Mouse (Mus musculus) hindbrain, embryonic 15.5 days (tissue): Measurements from ENCODE around the gene Acot5. TPM values are rescaled to one million over a fixed set of nuclear protein-coding genes. Genes with fewer than 3 reads are reported as not detected.
"Not testable (repeated sequence)": the region's sequence is repeated elsewhere in the genome, so short reads cannot be mapped to it uniquely, and the experiment has no call there.

Source experiments
- ATAC-seq: fragments of 200-750 bp; cut with Nextera tagmentation; 2 replicates; pipeline ENCODE4 v1.8.0; 2017; ENCODE audit warnings: low read depth, moderate number of reproducible peaks, moderate TSS enrichment; ENCODE audit not compliant: low FRiP score
- H3K27ac ChIP-seq: fragments of 300-500 bp; sonication (generic); replicated peaks from 2 replicates; pipeline ENCODE4 v1.5.1; 2015; ENCODE audit warnings: mild to moderate bottlenecking, inconsistent platforms
- H3K27me3 ChIP-seq: fragments of 300-500 bp; sonication (generic); 2 replicates; pipeline ENCODE4 v1.6.1; 2015; ENCODE audit warnings: control low read depth, inconsistent platforms
- H3K36me3 ChIP-seq: fragments of 300-500 bp; sonication (generic); 2 replicates; pipeline ENCODE4 v1.6.1; 2015; ENCODE audit warnings: control low read depth, inconsistent platforms
- H3K4me1 ChIP-seq: fragments of 300-500 bp; sonication (generic); replicated peaks from 2 replicates; pipeline ENCODE4 v1.6.1; 2015; ENCODE audit warnings: control low read depth, inconsistent platforms
- H3K4me2 ChIP-seq: fragments of 300-500 bp; sonication (generic); 2 replicates; pipeline ENCODE4 v1.6.1; 2015; ENCODE audit warnings: moderate library complexity, mild to moderate bottlenecking, inconsistent platforms
- H3K4me3 ChIP-seq: fragments of 300-500 bp; sonication (generic); 2 replicates; pipeline ENCODE4 v1.5.1; 2015; ENCODE audit warnings: mild to moderate bottlenecking, inconsistent platforms
- H3K9ac ChIP-seq: fragments of 300-500 bp; sonication (generic); 2 replicates; pipeline ENCODE4 v1.6.1; 2015; ENCODE audit warnings: inconsistent platforms
- H3K9me3 ChIP-seq: fragments of 300-500 bp; sonication (generic); 2 replicates; pipeline ENCODE4 v1.6.1; 2016; ENCODE audit warnings: control low read depth, inconsistent platforms
- WGBS: fragments of 180-500 bp; shearing (Covaris S2); methylation state at CpG from one replicate; pipeline ENCODE4 v1.1.7; 2015; 5-methylcytosine and 5-hydroxymethylcytosine counted together
- polyA plus RNA-seq: library from polyadenylated mRNA; unstranded; fragments of >200 nt; fragmentation: Nextera tagmentation; extraction: Ambion mirVana; gene quantifications from 2 replicates; pipeline ENCODE4 v1.2.1, GENCODE M21; 2015

Acot5 gene
- polyA plus RNA-seq, 1 experiment from 2014 or later = 0.44 TPM

DNA sequence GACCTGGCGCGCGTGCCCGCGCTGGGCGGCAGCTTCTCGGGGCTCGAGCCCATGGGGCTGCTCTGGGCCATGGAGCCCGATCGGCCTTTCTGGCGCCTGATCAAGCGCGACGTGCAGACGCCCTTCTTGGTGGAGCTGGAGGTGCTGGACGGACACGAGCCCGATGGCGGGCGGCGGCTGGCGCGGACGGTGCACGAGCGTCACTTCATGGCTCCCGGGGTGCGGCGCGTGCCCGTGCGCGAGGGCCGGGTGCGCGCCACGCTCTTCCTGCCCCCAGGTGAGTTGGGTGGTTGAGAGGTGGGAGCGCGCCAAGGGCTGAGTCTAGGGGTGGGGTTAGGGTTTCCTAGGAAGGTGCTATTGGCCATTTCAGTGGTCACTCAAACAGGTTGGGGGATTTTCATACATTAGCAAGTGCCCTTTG, 30.4 kb upstream of the Acot5 start, which contains the start of gene Gm49366:
Gene Gm49366 (plus strand): TSS at position 245 of the 421 bp plus-strand sequence.
- not testable (repeated sequence) for H3K27ac ChIP-seq, H3K4me1 ChIP-seq, H3K9me3 ChIP-seq, H3K27me3 ChIP-seq, H3K36me3 ChIP-seq
- H3K9ac ChIP-seq = peak within 1 kb of the TSS; percentile 45
- H3K4me2 ChIP-seq = peak within 1 kb of the TSS; percentile 62
- peak within 1 kb of the TSS; percentile 48 for H3K4me3 ChIP-seq
- WGBS = 2% methylated on average over 39 of the region's 39 CpGs
- ATAC-seq = 0 out of 2 replicates have a peak, but pooled peaks have one; percentile 45

GRCm38 (mm10) chr12:84042248-84042647, 26.9 kb upstream of the Acot5 start:
- H3K27ac ChIP-seq = no peak overlapping the region
- ATAC-seq = no peak
- H3K4me3 ChIP-seq = no peak overlapping the region
- H3K9ac ChIP-seq = no peak overlapping the region
- H3K4me1 ChIP-seq = 0 out of 2 replicates have a peak, but pooled peaks cover 4% of the 10 kb centered on the region
- no peak overlapping the region for H3K4me2 ChIP-seq
- no peaks in the 10 kb centered on the region for H3K36me3 ChIP-seq
- 88% methylated on average over 5 of the region's 5 CpGs for WGBS
- no peaks in the 10 kb centered on the region for H3K9me3 ChIP-seq
- 0 out of 2 replicates have a peak, but pooled peaks cover 4% of the 10 kb centered on the region for H3K27me3 ChIP-seq

DNA sequence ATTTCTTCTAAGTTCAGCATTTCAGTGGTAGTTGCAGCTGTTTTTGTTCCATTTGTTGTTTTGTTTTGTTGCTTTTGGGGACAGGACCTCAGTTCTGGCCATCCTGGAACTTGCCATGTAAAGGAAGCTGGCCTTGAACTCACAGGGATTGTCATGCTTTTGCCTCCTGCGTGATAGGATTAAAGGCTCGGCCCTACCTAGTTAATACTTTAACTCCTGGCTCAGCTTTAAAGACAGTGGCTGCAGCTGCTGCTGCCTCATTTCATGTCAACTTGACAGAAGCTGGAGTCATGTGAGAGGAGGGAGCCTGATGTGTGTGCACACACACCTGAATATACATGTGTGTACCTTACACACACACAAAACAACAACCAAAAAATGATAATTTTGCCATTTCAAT, 25.1 kb upstream of the Acot5 start:
- Histone ChIP-seq H3K36me3 (no peaks in the 10 kb centered on the region), H3K27me3 (no peaks in the 10 kb centered on the region), H3K4me3 (no peak overlapping the region), H3K9ac (no peak overlapping the region), H3K4me2 (no peak overlapping the region), H3K4me1 (no peaks in the 10 kb centered on the region), H3K27ac (no peak overlapping the region), H3K9me3 (0 out of 2 replicates have a peak, but pooled peaks cover 7% of the 10 kb centered on the region)
- WGBS = 83% methylated on average over 2 of the region's 2 CpGs
- ATAC-seq = no peak

DNA sequence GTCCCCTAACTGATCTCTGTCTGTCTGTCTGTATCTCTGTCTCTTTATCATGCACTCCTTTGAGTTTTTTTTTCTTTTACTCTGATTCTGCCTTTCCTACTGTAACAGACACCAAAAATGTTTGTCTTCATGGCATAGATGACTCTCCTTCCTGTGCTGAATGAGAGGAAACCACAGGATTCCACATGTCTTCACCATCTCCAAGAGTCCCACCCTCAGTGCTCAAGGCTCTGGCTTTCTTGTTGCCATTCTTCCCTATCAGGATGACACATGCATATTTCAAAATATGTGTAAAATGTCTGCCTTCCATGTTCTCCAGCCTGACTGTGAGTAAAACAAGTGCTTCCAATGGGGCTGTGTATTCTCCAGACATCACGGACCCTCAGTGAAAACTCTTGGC, 22.2 kb upstream of the Acot5 start:
- Histone ChIP-seq H3K9me3 (0 out of 2 replicates have a peak, but pooled peaks cover 7% of the 10 kb centered on the region), H3K36me3 (no peaks in the 10 kb centered on the region), H3K9ac (no peak overlapping the region), H3K4me3 (no peak overlapping the region), H3K4me2 (no peak overlapping the region), H3K27ac (no peak overlapping the region), H3K4me1 (no peaks in the 10 kb centered on the region), H3K27me3 (no peaks in the 10 kb centered on the region)
- 100% methylated on average over 1 of the region's 1 CpGs for WGBS
- no peak for ATAC-seq

GRCm38 (mm10) chr12:84050744-84051143, 18.4 kb upstream of the Acot5 start:
- H3K4me2 ChIP-seq, H3K9me3 ChIP-seq, H3K36me3 ChIP-seq, H3K4me1 ChIP-seq, H3K27ac ChIP-seq, H3K27me3 ChIP-seq, H3K9ac ChIP-seq, ATAC-seq, H3K4me3 ChIP-seq: not testable (repeated sequence)
- WGBS = 88% methylated on average over 5 of the region's 5 CpGs

- Histone ChIP-seq H3K27me3 (0 out of 2 replicates have a peak, but pooled peaks cover 3% of the 10 kb centered on the region), H3K4me1 (peaks cover 5% of the 10 kb centered on the region), H3K4me2 (peak within 1 kb of the TSS; percentile 86), H3K36me3 (no peaks in the 10 kb centered on the region), H3K9me3 (0 out of 2 replicates have a peak, but pooled peaks cover 7% of the 10 kb centered on the region), H3K4me3 (peak within 1 kb of the TSS; percentile 50; the same call in 1 of the 2 replicates), H3K9ac (no peak within 1 kb of the TSS), H3K27ac (no peak within 1 kb of the TSS)
- ATAC-seq = no peak
- 87% methylated on average over 5 of the region's 5 CpGs for WGBS
These were observed 17.1 kb upstream of the Acot5 start, which contains the start of gene Acot3 for GRCm38 (mm10) chr12:84051937-84052474. Acot3 (plus strand) TSS chr12:84052144.

- no peak for ATAC-seq
- Histone ChIP-seq H3K4me2 (peak overlapping the region; percentile 86; the same call in 1 of the 2 replicates), H3K9me3 (0 out of 2 replicates have a peak, but pooled peaks cover 7% of the 10 kb centered on the region), H3K9ac (no peak overlapping the region), H3K4me3 (peak overlapping the region; percentile 50; the same call in 1 of the 2 replicates), H3K27me3 (0 out of 2 replicates have a peak, but pooled peaks cover 3% of the 10 kb centered on the region), H3K27ac (no peak overlapping the region), H3K4me1 (peaks cover 5% of the 10 kb centered on the region), H3K36me3 (no peaks in the 10 kb centered on the region)
- 89% methylated on average over 7 of the region's 7 CpGs for WGBS
These were observed 16.5 kb upstream of the Acot5 start for GRCm38 (mm10) chr12:84052609-84053008.

GRCm38 (mm10) chr12:84053173-84053572, 16.0 kb upstream of the Acot5 start:
- H3K9ac ChIP-seq = peak overlapping the region; percentile 34
- 0 out of 2 replicates have a peak, but pooled peaks cover 5% of the 10 kb centered on the region for H3K9me3 ChIP-seq
- no peaks in the 10 kb centered on the region for H3K36me3 ChIP-seq
- ATAC-seq = no peak
- peak overlapping the region; percentile 86 for H3K4me2 ChIP-seq
- H3K27me3 ChIP-seq = 0 out of 2 replicates have a peak, but pooled peaks cover 3% of the 10 kb centered on the region
- 11% methylated on average over 16 of the region's 16 CpGs for WGBS
- H3K4me1 ChIP-seq = peaks cover 5% of the 10 kb centered on the region
- H3K4me3 ChIP-seq = peak overlapping the region; percentile 50
- H3K27ac ChIP-seq = no peak overlapping the region

- ATAC-seq = no peak
- no peaks in the 10 kb centered on the region for H3K36me3 ChIP-seq
These were observed 15.3 kb upstream of the Acot5 start for GRCm38 (mm10) chr12:84053679-84054391.

GRCm38 (mm10) chr12:84060946-84061345, 8.2 kb upstream of the Acot5 start:
- no peaks in the 10 kb centered on the region for H3K36me3 ChIP-seq
- H3K9me3 ChIP-seq = no peaks in the 10 kb centered on the region
- no peak overlapping the region for H3K9ac ChIP-seq
- ATAC-seq = no peak
- no peak overlapping the region for H3K4me2 ChIP-seq
- H3K4me1 ChIP-seq = no peaks in the 10 kb centered on the region
- no peak overlapping the region for H3K27ac ChIP-seq
- 30% methylated on average over 2 of the region's 2 CpGs for WGBS
- H3K27me3 ChIP-seq = no peaks in the 10 kb centered on the region
- no peak overlapping the region for H3K4me3 ChIP-seq

More at GRCm38 (mm10) chr12:84053679-84054391, 15.3 kb upstream of the Acot5 start:
- Histone ChIP-seq H3K4me3 (peak overlapping the region; percentile 50), H3K27me3 (0 out of 2 replicates have a peak, but pooled peaks cover 3% of the 10 kb centered on the region), H3K9ac (peak overlapping the region; percentile 34), H3K4me1 (peaks cover 5% of the 10 kb centered on the region), H3K4me2 (peak overlapping the region; percentile 86), H3K27ac (no peak overlapping the region), H3K9me3 (no peaks in the 10 kb centered on the region)
- 3% methylated on average over 33 of the region's 46 CpGs for WGBS

GRCm38 (mm10) chr12:84062336-84062735, 6.8 kb upstream of the Acot5 start:
- Histone ChIP-seq H3K4me3 (no peak overlapping the region), H3K9me3 (no peaks in the 10 kb centered on the region), H3K4me1 (no peaks in the 10 kb centered on the region), H3K9ac (no peak overlapping the region), H3K36me3 (no peaks in the 10 kb centered on the region), H3K27ac (no peak overlapping the region), H3K27me3 (no peaks in the 10 kb centered on the region), H3K4me2 (no peak overlapping the region)
- 95% methylated on average over 20 of the region's 20 CpGs for WGBS
- no peak for ATAC-seq

- Histone ChIP-seq H3K4me3 (no peak overlapping the region), H3K27ac (no peak overlapping the region), H3K27me3 (peaks cover 5% of the 10 kb centered on the region), H3K36me3 (no peaks in the 10 kb centered on the region), H3K4me2 (no peak overlapping the region), H3K4me1 (no peaks in the 10 kb centered on the region), H3K9ac (no peak overlapping the region), H3K9me3 (no peaks in the 10 kb centered on the region)
- ATAC-seq = no peak
- WGBS = 74% methylated on average over 5 of the region's 5 CpGs
These were observed 5.9 kb upstream of the Acot5 start for GRCm38 (mm10) chr12:84063228-84063627.
